Mouse (Mus musculus): Measurements from ENCODE around the gene Net1. TPM values are rescaled to one million over a fixed set of nuclear protein-coding genes. Genes with fewer than 3 reads are reported as not detected.

Net1 gene
- polyA plus RNA-seq (2012; ENCODE audit: insufficient read depth, insufficient read length, low replicate concordance, missing spikeins), result not detected in 2 replicates

- WGBS, result under 1% methylated on average over 52 of the region's 52 CpGs
- no peak within 1 kb of the TSS for H3K27ac ChIP-seq (ENCODE audit: insufficient read depth, low read depth, low read length)
- no peaks in the 10 kb centered on the region for H3K4me1 ChIP-seq (ENCODE audit: control insufficient read depth, insufficient read depth, low read length)
- TF ChIP-seq CTCF (IDR thresholded peaks at IDR 0.05; ENCODE audit: insufficient read depth, low read depth, low read length), result no peak
- no peak for TF ChIP-seq POLR2A (IDR thresholded peaks at IDR 0.05; ENCODE audit: insufficient read depth, low read depth, low read length)
- peak within 1 kb of the TSS; percentile 58 for H3K4me3 ChIP-seq (ENCODE audit: insufficient read depth, low read depth, low read length)
Measured at GRCm38 (mm10) chr13:3917571-3918311, at the start of gene Net1, which contains the start of gene Tubal3. TSS of gene Net1 (minus strand) at chr13:3918220. TSS of gene Tubal3 (plus strand) at chr13:3918274.

DNA sequence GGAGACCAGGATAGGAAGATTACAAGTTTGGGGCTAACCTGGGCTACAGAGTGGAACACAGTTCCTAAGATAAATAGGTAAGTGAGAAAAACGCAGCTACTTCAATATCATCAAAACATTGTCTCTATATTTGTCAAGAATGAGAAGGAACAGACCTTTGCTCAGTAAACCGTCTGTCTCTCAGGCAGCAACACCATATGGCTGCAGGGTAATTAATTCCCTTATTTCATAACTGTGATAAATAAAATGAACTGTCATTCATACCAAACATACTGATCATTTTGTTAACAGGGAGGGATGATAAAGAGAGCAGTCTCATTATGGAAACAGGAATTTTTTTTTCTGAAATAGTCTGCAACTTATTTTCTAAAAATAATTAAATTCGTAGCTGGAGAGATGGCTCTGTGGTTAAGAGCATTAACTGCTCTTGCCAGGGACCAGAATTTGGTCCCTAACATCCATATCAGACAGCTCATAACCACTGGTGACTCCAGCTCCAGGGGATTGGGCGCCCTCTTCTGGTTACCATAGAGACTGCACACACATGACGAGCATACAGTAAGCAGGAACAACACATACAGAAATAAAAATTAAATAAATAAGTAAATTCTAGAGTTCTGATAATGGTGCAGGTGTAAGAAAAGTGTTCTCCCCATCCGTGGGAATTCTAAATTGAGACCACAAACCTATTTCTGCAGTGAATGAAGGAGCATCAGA is 33.3 kb upstream of the Net1 start:
- H3K27ac ChIP-seq (ENCODE audit: insufficient read depth, low read depth, low read length), result no peak overlapping the region
- TF ChIP-seq CTCF (IDR thresholded peaks at IDR 0.05; ENCODE audit: insufficient read depth, low read depth, low read length) (no peak), POLR2A (IDR thresholded peaks at IDR 0.05; ENCODE audit: insufficient read depth, low read depth, low read length) (no peak)
- no peaks in the 10 kb centered on the region for H3K4me1 ChIP-seq (ENCODE audit: control insufficient read depth, insufficient read depth, low read length)
- WGBS, result 77% methylated on average over 6 of the region's 6 CpGs
- H3K4me3 ChIP-seq (ENCODE audit: insufficient read depth, low read depth, low read length), result no peak overlapping the region

GRCm38 (mm10) chr13:3949477-3949876 is 31.5 kb upstream of the Net1 start:
- no peak overlapping the region for H3K4me3 ChIP-seq (ENCODE audit: insufficient read depth, low read depth, low read length)
- TF ChIP-seq POLR2A (IDR thresholded peaks at IDR 0.05; ENCODE audit: insufficient read depth, low read depth, low read length) (no peak), CTCF (IDR thresholded peaks at IDR 0.05; ENCODE audit: insufficient read depth, low read depth, low read length) (no peak)
- no peak overlapping the region for H3K27ac ChIP-seq (ENCODE audit: insufficient read depth, low read depth, low read length)
- 91% methylated on average over 4 of the region's 4 CpGs for WGBS
- H3K4me1 ChIP-seq (ENCODE audit: control insufficient read depth, insufficient read depth, low read length), result no peaks in the 10 kb centered on the region

DNA sequence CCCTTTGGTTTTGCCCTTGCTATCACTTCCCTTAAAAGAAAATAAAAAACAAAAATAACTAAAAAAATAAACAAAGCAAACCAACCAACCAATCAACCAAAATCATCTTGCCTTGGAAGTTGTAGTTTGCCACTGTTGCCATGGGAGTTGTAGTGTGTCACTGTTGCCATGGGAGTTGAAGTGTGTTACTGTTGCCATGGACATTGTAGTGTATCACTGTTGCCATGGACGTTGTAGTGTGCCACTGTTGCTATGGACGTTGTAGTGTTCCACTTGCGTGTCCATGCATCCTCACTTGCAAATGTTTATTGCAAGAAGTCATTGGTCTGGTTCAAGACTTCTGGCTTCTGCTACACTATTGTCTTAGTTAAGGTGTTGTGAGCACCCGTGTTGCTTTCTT is 29.2 kb upstream of the Net1 start:
- WGBS, result 85% methylated on average over 4 of the region's 4 CpGs
- Histone ChIP-seq H3K4me1 (ENCODE audit: control insufficient read depth, insufficient read depth, low read length) (no peaks in the 10 kb centered on the region), H3K4me3 (ENCODE audit: insufficient read depth, low read depth, low read length) (no peak overlapping the region), H3K27ac (ENCODE audit: insufficient read depth, low read depth, low read length) (no peak overlapping the region)
- TF ChIP-seq POLR2A (IDR thresholded peaks at IDR 0.05; ENCODE audit: insufficient read depth, low read depth, low read length) (no peak), CTCF (IDR thresholded peaks at IDR 0.05; ENCODE audit: insufficient read depth, low read depth, low read length) (no peak)

GRCm38 (mm10) chr13:3945249-3945648 is 27.2 kb upstream of the Net1 start, which contains the start of gene Ucn3:
TSS of gene Ucn3 (minus strand) at chr13:3945349.
- H3K4me3 ChIP-seq (ENCODE audit: insufficient read depth, low read depth, low read length), result no peak within 1 kb of the TSS
- WGBS, result 58% methylated on average over 2 of the region's 2 CpGs
- no peak within 1 kb of the TSS for H3K27ac ChIP-seq (ENCODE audit: insufficient read depth, low read depth, low read length)
- no peaks in the 10 kb centered on the region for H3K4me1 ChIP-seq (ENCODE audit: control insufficient read depth, insufficient read depth, low read length)
- TF ChIP-seq CTCF (IDR thresholded peaks at IDR 0.05; ENCODE audit: insufficient read depth, low read depth, low read length), result no peak
- TF ChIP-seq POLR2A (IDR thresholded peaks at IDR 0.05; ENCODE audit: insufficient read depth, low read depth, low read length), result no peak

DNA sequence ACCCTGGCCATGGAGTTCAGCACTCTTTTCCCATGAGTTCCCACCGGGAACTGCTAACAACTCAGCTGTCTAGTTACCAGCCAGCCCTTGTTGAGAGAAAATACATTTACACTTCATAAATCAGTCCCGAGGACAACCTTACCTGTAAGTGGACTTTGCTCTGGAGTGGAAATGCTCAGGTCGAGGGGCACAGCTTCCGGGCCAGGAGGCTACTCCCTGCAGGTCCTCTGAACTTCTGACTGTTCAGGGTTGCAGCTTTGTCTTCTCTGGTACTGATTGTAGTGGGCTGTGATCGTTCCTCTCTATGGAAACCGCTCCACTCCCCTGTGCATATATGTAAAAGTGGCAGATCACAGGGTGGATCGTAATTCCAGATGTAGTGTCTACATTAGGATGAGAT is 26.7 kb upstream of the Net1 start:
- WGBS, result 86% methylated on average over 7 of the region's 7 CpGs
- Histone ChIP-seq H3K4me3 (ENCODE audit: insufficient read depth, low read depth, low read length) (no peak overlapping the region), H3K27ac (ENCODE audit: insufficient read depth, low read depth, low read length) (no peak overlapping the region), H3K4me1 (ENCODE audit: control insufficient read depth, insufficient read depth, low read length) (no peaks in the 10 kb centered on the region)
- TF ChIP-seq POLR2A (IDR thresholded peaks at IDR 0.05; ENCODE audit: insufficient read depth, low read depth, low read length), result no peak
- no peak for TF ChIP-seq CTCF (IDR thresholded peaks at IDR 0.05; ENCODE audit: insufficient read depth, low read depth, low read length)

DNA sequence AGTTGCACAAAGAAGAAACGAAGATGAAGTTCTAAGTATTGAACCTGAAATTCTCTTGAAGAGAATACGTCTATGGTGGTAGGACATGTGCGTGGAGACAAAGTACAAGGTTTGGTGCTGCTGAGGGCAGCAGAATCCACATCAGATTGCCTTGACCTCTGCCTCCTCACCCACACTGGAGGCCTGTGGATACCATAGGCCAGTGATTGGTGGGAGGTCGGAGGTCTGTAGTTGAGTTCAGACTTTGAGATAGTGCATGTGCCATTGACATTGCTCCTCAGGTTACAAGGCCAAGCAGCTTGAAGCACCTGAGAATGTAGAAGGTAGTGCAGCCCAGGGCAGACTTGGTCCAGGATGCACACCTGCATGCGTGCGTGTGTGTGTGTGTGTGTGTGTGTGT is 8.0 kb upstream of the Net1 start:
- no peaks in the 10 kb centered on the region for H3K4me1 ChIP-seq (ENCODE audit: control insufficient read depth, insufficient read depth, low read length)
- TF ChIP-seq CTCF (IDR thresholded peaks at IDR 0.05; ENCODE audit: insufficient read depth, low read depth, low read length) (no peak), POLR2A (IDR thresholded peaks at IDR 0.05; ENCODE audit: insufficient read depth, low read depth, low read length) (no peak)
- no peak overlapping the region for H3K4me3 ChIP-seq (ENCODE audit: insufficient read depth, low read depth, low read length)
- WGBS, result 93% methylated on average over 6 of the region's 6 CpGs
- no peak overlapping the region for H3K27ac ChIP-seq (ENCODE audit: insufficient read depth, low read depth, low read length)

- no peak overlapping the region for H3K4me3 ChIP-seq (ENCODE audit: insufficient read depth, low read depth, low read length)
- H3K27ac ChIP-seq (ENCODE audit: insufficient read depth, low read depth, low read length), result no peak overlapping the region
- no peaks in the 10 kb centered on the region for H3K4me1 ChIP-seq (ENCODE audit: control insufficient read depth, insufficient read depth, low read length)
- 88% methylated on average over 6 of the region's 6 CpGs for WGBS
- TF ChIP-seq POLR2A (IDR thresholded peaks at IDR 0.05; ENCODE audit: insufficient read depth, low read depth, low read length) (no peak), CTCF (IDR thresholded peaks at IDR 0.05; ENCODE audit: insufficient read depth, low read depth, low read length) (no peak)
Measured at GRCm38 (mm10) chr13:3925632-3926031, 7.6 kb upstream of the Net1 start.

GRCm38 (mm10) chr13:3924483-3924882 is 6.5 kb upstream of the Net1 start:
- Histone ChIP-seq H3K4me3 (ENCODE audit: insufficient read depth, low read depth, low read length) (no peak overlapping the region), H3K27ac (ENCODE audit: insufficient read depth, low read depth, low read length) (no peak overlapping the region), H3K4me1 (ENCODE audit: control insufficient read depth, insufficient read depth, low read length) (no peaks in the 10 kb centered on the region)
- TF ChIP-seq POLR2A (IDR thresholded peaks at IDR 0.05; ENCODE audit: insufficient read depth, low read depth, low read length), result no peak
- TF ChIP-seq CTCF (IDR thresholded peaks at IDR 0.05; ENCODE audit: insufficient read depth, low read depth, low read length), result no peak
- WGBS, result 90% methylated on average over 5 of the region's 5 CpGs

Data from olfactory bulb, adult 2 months (tissue).